Mouse (Mus musculus): ENCODE results near the gene Asb2.

- TF ChIP-seq CTCF (IDR thresholded peaks at IDR 0.05; ENCODE audit: control insufficient read depth, insufficient read depth, insufficient replicate concordance, low read depth, low read length) (no peak), POLR2A (IDR thresholded peaks at IDR 0.05; ENCODE audit: control insufficient read depth, low read depth, low read length) (no peak)
Measured at GRCm38 (mm10) chr12:103302960-103303359, 52.8 kb downstream of the Asb2 start.
